Mouse (Mus musculus) gastrocnemius, postnatal 25 days (tissue): Measurements from ENCODE around the gene Lmo7. TPM values are rescaled to one million over a fixed set of nuclear protein-coding genes. Genes with fewer than 3 reads are reported as not detected.

Experiments used
- DNase-seq: peaks from one replicate; pipeline ENCODE4 v3.0.0; 2022
- total RNA-seq, 2 experiments: library from RNA; stranded (reverse); gene quantifications; 1 replicate in 1 of 2; 2 replicates in 1 of 2; pipeline ENCODE4 v1.2.3; 2021

The Lmo7 gene
- total RNA-seq, 2 experiments from 2014 or later: 60.2 to 66.2 TPM

DNA sequence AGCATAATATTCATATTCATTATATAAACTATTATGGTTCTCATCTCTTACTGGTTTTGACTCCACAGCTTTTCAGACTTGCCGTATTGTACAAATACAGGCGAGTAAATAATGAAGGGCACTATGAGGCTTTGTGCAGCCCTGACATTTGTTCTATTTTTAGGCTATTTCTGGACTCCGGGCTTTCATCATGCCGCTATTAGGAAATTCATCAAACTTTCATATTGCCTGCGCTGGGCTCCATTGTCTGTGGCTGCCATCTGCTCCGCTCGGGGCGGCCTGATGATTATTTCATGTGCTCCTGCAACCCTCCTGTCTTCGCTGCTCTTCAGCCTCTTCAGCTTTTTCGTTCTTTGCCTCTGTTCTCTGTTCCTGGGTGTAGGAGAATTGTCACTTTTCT lies 50.3 kb downstream of the Lmo7 start:
- no peak for DNase-seq

DNA sequence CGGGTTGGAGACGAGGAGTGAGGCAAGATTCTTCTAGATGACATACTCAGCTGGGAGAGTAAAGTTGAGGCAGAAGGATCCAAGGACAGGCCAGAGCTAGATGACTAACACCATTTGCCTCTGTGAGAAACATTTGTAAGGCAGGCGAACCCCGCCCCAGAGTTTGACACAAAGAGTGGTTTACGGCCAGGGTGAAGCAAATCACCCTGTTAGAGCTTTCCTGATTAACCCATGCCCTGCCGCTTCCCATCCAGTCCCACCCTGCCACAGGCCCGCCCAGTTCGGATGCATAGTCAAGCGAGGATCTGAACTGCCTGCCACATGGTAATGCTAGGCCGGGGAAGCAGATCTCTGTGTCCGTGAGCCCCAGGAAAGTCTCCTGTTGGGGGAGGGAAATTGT lies 51.5 kb downstream of the Lmo7 start:
- no peak for DNase-seq

DNA sequence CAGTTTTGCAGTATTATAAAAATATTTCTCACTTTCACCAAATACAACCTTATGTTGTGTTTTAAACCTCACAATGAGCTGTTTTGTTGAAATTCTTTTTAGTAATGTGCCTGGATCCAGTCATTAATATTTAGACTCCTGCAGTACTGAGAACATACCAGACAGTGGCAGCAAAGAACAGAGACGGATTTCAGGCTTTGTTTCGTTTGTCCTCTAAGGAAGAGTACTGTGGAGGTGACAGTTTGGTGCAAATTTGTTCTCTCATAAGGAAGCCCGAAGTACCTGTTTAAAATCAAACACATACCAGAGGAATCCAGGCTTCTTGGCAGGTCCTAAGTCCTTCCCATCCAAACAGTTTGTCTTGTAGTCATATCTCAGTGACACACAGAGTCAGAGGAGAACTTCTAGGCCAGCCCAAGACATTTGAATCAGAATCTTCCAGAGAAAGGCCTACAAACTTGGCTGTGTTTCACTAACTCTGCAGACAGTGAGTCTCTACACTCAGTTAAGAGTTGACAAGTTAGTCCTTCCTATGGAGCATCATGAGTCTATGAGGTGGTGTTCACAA lies 52.3 kb downstream of the Lmo7 start:
- no peak for DNase-seq

DNA sequence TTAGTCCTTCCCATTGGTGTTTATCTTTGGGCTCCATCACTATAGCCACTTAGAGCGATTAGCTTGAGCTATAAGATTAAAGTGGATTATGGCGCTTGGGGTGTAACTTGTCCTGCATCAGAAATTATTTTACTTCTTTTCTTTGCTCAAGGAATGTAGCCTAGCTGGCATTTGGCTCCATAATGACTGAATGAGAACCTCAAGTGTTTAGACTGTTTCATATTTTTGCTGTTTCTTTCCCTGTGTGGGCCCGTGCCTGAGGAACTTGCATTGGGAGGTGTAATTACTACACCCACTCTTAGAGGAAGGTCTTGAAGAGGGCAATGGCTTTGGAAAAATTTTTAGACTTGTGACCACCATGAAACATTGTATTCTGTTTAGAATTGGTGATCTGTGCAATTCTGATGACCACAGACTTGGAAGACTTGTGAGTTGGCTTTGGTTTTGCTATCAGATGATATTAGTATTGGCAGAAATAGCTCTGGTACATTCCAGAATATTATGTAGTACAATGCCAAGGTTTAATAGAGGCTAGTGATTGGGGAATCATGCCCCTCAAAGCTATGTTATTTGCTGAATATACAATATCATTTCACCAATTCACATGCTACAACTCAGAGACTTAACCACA lies 54.7 kb downstream of the Lmo7 start:
- no peak for DNase-seq

DNA sequence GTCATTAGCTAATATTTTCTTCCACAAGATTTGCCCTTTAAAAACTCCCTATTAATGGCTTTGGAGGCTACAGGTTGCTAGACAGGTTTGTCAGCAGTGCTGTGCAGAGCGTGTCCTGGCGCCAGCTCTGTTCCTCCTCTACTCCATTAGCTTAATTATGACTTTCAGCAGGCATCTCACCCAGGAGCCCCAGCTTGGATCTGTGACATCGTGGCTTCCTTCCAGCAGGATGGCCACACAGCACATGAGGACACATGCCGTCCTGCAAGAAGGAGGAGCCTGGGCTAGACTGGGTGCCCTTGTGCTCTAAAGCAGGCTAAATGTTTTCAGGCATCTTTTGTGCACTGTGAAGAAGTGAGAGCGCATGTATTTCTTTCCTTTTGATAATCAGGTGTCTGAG lies 58.1 kb downstream of the Lmo7 start:
- no peak for DNase-seq

DNA sequence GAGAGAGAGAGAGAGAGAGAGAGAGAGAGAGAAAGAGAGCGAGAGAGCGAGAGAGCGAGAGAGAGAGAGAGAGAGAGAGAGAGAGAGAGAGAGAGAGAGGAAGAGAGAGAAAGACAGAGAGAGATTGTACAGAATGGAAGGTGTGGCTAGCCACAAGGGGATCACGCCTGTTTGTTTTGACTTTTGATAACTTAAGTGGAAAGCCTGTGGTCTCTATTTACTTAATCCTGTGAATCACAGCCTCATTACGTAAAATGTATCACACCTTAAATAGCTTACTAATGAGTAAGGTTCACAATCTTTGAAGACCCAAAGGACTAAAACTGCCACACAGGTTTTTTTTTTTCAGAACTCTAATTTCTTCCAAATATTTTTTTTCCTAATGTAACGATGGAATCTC lies 58.7 kb downstream of the Lmo7 start:
- DNase-seq: no peak

DNA sequence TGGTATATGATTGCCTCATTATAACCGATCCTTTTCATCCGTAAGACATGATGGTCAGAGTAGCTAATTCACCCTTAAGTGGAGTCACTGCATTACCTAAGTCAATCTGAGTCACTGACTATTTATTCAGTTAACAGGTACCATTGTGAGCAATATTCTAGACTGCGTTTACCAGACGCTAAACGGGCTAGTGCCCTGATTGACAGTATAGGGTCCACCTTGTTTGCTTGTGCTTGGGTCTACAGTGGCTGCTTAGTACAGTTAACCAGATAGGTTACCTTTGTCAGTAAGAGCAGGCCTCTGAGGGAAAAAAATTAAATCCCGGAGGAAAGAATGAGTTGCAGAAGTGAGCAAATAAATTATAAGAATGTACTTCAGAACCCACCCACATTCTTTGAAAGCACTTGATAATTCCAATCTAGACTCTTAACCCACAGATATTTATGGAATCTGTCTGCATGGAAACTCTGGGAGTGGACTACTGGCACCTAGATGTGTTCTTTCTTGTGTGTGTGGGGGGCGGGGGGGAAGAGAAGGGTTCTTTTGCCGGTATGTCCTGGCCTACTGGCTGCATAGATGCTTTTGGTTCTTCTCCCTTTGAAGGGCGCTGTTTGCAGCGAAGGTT lies 64.9 kb downstream of the Lmo7 start:
- no peak for DNase-seq

DNA sequence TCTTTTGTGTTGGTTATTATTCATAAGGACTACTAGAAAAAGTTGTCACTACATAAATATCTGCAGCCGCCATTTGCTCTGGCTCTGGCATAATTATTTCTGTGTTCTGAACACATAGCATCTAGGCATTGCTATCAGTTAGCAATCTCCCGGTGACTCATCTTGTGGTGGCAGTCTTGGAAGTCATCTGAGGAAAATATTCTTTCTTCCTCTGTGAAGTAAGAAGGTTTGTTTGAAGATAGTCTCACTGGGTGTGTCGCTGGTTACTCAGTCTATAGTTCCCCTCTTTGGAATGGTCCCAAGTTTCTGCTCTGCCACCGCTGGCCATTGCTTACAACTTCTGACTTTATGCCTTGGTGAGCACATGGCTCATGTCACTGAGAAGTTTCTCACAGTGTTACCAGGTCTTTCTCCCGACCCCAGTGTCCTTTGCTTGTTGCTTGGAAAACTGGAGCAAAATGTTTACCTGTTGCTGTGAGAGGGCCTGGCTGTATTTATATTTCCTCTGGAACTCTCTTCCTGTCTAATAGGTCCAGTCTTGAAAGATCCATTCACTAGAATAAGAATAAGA lies 68.3 kb downstream of the Lmo7 start:
- no peak for DNase-seq

DNA sequence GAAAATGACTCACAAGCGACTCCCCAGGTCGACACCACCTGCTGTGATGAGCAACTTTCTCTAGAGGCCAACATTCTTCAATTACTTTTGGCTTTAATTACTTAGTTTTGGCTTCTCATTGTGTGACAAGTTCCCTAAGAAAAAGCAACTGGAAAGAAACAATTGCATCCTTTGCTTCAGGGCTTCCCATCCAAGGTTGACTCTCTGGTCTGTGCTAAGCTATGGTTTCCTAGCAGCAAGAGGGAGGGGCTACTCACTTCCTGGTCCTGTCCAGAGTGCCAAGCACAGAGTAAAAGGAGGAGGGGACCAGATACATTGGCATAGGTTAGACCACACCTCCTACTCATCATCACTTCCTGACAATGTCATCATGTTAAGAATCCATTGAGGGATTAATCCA lies 69.0 kb downstream of the Lmo7 start:
- no peak for DNase-seq

DNA sequence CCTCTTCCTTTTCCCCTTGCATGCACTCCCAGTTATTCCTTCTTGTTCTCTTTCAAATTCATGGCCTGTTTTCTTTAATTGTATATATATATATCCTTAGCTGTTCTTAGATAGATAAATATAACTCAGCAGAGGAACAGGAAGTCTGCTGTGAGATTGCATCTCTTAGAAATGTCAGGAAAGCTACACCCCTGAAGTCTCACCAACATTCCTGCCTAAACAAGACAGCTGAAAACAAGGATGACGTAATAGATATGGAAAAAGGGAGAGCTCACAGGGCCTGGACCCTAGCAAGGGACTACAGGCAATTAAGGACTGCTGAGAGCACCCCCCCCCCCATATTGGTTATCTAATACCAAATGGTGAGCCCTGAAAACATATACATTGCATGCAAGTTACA lies 71.9 kb downstream of the Lmo7 start:
- DNase-seq: no peak

DNA sequence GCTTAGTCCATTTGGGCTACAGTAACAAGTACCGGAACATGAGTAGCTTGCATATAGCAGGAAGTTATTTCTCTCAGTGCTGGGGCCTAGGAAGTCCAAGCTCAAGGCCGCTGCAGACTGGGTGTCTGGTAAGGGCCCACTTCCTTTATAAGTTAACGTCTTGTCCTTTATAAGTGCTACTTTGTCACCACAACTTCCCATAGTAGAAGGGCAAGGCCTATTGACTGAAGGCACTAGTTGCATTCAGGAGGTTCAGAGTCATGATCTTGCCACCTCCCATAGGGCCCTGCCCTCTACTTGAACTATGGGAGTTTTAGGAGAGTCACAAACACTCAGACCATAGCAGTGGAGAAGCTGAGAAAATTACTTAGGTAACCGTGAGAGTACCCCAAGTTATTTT lies 74.4 kb downstream of the Lmo7 start:
- no peak for DNase-seq

DNA sequence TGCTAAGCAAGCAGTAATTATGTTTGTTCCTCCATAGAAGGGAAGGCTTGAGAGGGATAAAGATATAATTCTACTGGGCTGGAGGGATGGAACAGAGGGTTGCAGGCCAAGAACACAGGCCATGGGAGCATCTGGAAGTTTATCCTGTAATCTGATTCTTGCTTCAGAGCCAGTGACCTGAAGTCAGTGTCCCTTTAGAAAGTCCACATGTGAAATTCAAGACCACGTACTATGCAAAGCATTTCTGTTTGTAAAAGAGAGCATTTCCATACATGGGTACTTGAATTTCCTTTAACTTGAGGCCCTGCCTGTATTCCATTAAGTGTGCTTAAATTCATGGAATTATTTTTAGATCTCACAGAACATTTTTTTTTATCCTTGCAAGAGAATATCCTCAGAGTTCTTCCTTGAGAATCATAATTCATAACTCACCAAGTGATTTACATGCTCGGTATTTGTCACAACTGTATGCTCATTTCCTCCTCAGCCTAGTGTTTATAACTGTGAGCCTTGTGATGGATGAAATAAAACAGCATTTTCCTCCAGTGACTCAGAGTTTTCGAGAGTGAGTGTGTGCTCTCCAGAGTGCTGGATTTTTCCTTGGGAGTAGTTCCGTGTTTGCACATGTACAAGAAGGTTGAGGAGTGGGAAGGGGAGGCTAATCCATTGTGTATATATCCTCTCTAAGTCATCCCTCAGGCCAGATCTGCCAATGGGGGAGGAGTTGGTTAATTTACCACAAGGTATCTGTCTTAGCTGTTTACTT lies 75.0 kb downstream of the Lmo7 start:
- no peak for DNase-seq

DNA sequence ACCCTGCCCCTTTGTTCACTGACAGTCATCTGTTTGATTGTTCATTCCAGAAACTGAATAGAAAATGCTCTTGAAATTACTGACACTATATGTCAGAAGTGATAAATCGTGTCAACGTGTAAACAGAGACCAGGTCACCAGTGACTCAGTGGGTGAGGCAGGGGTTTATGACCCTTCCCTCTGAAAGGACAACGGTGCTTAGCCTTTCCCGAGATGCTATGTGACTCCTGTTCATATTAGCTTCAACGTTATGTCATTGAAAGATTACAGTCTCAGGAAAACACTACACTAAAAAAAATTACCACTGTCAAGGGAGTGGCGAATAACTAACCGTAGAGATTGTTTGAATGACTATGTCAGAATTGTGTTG lies 75.6 kb downstream of the Lmo7 start:
- no peak for DNase-seq

DNA sequence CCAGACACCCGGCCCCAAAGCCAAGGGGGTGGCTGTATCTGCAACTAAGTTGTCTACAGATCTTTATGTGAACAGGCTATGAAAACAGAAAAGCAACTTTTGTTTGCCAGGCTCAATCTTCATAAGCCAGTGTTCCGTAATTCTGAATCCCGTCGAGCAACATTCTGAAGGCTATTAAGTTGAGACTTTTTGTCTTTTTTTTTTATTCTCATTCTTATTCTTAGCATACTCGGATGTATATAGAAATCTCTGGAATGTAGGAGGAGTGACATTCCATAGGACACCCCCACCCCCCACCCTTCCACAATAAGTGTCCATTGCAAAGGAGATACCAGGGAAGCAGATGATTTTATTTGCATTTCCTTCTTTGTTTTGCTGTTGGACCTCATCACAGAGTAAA lies 76.3 kb downstream of the Lmo7 start:
- no peak for DNase-seq

DNA sequence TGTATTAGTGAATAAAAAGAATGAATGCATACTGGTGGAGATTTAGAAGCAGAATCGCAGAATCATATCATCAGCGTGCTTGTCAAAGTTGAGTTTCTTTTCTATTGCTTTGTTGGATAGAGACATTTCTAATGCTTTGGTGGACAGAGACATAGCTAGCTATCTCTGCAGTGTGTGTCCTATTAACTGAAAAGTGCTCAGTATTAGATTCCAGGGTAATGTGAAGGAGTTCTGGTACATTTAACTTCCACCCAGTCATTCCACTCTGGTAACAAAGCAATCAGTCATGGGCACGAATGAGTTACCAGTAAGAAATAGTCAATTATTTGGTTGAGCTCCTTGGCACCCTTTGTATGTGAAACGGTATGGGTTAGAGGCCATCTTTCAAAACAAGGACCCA lies 76.8 kb downstream of the Lmo7 start:
- no peak for DNase-seq

DNA sequence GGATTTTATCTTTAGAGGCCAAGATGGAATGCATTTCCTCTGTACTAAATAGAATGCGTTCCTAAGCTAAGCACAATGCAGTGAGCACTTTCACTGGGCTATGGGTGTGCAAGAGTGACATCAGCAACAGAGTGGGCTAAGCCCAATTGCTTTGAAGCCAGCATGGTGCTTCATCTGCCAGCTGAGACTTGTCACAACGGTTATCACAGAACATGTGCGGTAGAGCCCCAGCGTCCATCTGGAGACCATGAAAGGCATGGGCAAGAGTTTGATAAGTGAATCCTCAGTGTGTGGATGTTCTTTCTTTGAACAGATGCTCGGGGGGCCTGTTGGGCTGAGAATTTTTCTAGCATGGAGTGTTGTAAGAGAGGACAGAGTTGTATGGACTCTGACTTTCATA lies 86.7 kb downstream of the Lmo7 start:
- no peak for DNase-seq

DNA sequence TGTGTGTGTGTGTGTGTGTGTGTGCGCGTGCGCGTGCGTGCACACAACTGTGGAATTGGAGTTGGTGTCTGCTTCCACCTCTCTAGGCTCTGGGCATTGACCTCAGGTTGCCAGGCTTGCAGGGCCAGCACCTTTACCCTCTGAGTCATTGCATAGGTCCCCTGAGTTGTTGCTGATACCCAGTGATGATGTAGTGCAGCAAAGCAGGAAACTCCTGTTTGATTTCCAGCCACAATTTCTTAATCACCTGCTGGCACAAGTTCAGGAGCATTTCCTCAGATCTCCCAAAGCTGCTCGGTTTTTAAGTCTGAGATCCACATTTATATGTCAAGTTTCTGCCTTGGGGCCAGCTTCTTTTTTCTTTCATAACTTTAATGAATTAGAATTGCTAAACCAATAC lies 92.6 kb downstream of the Lmo7 start:
- no peak for DNase-seq

DNA sequence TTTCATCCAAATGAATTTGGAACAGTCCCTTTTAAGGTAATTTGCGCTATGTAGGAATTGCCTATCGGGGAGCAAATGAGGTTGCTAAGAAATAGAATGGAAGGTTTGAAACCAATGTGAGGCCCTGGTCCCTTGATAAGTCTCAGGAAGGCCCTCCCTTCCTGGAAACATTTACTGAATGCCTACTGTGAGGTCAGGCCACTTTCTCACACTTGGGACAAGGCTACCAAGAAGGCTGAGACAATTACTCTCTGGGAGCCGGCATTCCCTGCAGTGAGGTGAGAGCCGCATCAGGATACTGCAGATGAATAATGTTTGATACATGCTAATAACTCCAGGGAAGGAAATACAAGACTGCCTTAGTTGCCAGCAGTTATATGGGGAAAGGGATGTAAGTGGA lies 93.1 kb downstream of the Lmo7 start:
- no peak for DNase-seq

DNA sequence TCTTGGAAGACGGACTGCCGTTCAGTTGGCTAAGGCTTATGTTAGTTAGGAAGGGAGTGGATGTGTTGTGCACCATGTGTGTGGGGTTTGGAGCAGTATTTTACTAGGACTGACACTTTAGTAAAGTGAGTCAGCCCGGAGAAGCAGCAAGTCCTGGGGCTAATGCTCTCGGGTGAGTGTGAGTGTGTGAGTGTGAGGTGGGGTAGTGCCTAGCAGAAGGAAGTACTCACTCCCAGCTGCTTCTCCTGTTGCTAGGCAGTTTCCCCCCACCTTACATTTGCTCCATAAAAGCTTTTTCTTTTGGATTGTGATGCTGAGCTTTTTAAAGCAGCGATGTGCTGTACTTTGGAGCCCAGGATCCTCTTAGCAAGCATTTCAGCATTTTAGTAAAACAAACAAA lies 99.9 kb downstream of the Lmo7 start:
- no peak for DNase-seq

DNA sequence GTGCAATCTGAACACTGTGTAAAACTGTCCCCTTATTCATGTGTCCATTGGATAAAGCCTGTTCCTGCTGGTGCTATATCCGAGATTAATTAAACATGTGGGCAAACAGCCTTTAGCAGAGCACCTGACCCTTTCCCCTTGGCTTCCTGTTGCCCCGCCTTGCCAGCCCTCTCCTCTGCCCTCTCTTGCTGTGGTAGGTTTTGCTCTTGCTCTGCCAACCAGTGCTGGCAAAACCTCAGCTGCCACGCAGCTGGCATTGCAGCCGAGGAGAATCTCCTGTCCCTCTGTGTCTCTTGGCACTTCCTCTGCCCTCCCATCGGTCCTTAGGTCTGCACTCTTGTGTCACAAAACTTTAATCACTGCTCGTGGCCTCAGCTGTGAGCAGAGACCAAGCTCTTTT lies 100.4 kb downstream of the Lmo7 start:
- DNase-seq: peak; percentile 73

DNA sequence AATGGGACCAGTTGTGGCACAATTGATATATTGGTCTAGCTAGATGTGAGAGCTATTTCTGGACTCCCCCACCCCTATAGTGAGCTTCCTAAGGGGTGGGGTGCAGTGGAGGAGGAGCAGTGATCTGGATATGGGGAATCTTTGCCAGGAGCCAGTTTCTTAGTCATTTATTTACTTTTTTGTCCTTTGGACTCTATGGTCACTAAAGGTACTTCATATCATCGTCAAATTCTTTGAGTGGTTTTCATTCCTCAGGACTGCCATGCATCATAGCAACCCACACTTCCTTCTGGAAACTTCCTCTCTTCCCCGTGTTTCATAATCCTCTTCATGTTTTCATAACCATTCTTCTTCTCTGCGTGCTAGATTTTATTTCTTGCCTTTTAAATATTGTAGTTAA lies 104.4 kb downstream of the Lmo7 start:
- no peak for DNase-seq

DNA sequence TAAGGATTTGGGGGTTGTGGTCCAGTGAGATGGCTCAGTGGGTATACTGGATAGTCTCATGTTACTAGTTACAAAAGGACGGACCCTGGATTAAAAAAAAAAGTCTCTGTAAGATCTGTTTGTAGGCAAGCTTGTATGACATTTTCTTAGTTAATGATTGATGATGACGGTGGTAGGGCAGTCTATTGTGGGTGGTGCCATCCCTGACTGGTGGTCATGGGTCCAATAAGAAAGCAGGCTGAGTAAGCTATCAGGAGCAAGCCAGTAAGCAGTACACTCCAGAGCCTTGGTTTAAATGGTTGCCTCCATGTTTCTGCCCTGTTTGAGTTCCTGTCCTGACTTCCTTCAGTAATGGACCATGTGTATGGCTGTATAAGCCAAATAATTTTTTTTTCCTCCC lies 106.6 kb downstream of the Lmo7 start:
- DNase-seq: no peak

DNA sequence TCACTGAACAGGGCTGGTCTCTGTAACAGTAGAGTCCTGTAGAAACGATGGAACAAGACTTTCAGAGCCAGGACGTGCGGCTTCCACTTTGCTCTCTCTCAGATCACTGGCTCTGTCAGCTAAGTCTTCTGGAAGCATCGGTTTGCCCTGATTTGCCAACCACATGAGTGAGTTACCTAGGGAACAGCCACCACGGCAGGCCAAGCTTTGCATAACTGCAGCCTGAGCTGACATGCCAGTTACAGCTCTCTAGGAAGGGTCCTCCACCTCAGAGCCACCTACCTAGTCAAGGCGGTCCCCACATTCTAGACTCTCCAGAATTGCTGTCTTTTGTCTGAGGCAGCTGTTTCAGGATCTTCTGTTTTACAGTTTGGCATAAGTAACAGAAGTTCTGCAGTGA lies 107.4 kb downstream of the Lmo7 start:
- no peak for DNase-seq
